Mouse (Mus musculus): ENCODE results near the gene Cdh23. TPM values are rescaled to one million over a fixed set of nuclear protein-coding genes. Genes with fewer than 3 reads are reported as not detected.

The Cdh23 gene
- polyA plus RNA-seq, 1 experiment from 2014 or later: 0.90 TPM

DNA sequence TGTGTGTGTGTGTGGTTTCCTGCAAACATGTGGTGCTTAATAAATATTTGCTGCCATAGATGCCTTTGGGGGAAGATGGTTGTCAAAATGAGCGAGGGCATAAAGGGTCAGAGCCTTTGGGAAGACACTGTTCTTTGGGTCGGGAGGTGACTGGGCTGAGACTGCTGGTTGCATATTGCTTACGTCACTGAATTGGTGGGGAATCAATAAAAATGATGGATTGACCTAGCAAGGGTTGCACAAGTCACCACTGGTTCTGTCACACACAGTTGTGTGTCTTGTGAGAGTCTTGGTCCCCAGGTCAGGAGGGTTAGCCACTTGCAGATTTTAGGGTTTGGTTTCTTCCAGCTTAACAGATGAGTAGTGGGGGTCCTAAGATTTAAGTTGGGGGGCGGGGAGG, 19.0 kb downstream of the Cdh23 start:
- Histone ChIP-seq H3K4me1 (no peaks in the 10 kb centered on the region), H3K27ac (no peak overlapping the region), H3K36me3 (no peaks in the 10 kb centered on the region), H3K27me3 (no peaks in the 10 kb centered on the region), H3K9ac (no peak overlapping the region), H3K9me3 (no peaks in the 10 kb centered on the region), H3K4me3 (no peak overlapping the region), H3K4me2 (replicated peaks) (no peak overlapping the region)
- no peak for ATAC-seq (ENCODE audit: insufficient number of reproducible peaks, insufficient read depth, low FRiP score, low TSS enrichment)
- WGBS: 77% methylated on average over 4 of the region's 4 CpGs

DNA sequence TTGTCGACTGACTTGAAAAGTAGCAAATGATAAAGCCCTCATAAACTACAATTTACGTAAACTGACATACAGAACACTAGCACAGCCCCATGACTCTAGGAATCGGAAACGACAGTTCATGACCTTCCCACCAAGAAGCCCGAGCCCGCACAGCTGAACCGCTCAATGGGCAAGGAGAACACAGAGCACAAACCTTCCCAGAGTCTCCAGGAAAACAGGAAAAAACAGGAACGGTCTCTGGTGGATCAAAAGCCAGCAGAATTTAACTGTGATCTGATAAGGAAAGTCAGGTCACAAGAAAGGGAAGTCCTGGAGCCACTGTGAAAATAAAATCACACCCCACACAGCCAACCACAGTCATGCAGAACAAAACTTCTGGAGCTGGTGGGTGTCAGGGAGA, 26.1 kb downstream of the Cdh23 start:
- Histone ChIP-seq H3K27me3 (no peaks in the 10 kb centered on the region), H3K4me3 (no peak overlapping the region), H3K9me3 (no peaks in the 10 kb centered on the region), H3K4me1 (no peaks in the 10 kb centered on the region), H3K9ac (no peak overlapping the region), H3K36me3 (no peaks in the 10 kb centered on the region), H3K27ac (no peak overlapping the region), H3K4me2 (replicated peaks) (no peak overlapping the region)
- ATAC-seq (ENCODE audit: insufficient number of reproducible peaks, insufficient read depth, low FRiP score, low TSS enrichment): no peak
- WGBS: 64% methylated on average over 8 of the region's 8 CpGs

GRCm38 (mm10) chr10:60668591-60668990, 27.7 kb downstream of the Cdh23 start:
- 89% methylated on average over 3 of the region's 3 CpGs for WGBS
- no peak overlapping the region for H3K9ac ChIP-seq
- H3K4me1 ChIP-seq: no peaks in the 10 kb centered on the region
- H3K36me3 ChIP-seq: no peaks in the 10 kb centered on the region
- no peak for ATAC-seq (ENCODE audit: insufficient number of reproducible peaks, insufficient read depth, low FRiP score, low TSS enrichment)
- no peaks in the 10 kb centered on the region for H3K9me3 ChIP-seq
- no peak overlapping the region for H3K27ac ChIP-seq
- H3K4me2 ChIP-seq (replicated peaks): no peak overlapping the region
- no peak overlapping the region for H3K4me3 ChIP-seq
- no peaks in the 10 kb centered on the region for H3K27me3 ChIP-seq

- Histone ChIP-seq H3K36me3 (no peaks in the 10 kb centered on the region), H3K27ac (no peak overlapping the region), H3K9me3 (no peaks in the 10 kb centered on the region), H3K4me2 (replicated peaks) (no peak overlapping the region), H3K9ac (no peak overlapping the region), H3K4me3 (no peak overlapping the region), H3K27me3 (no peaks in the 10 kb centered on the region), H3K4me1 (no peaks in the 10 kb centered on the region)
- ATAC-seq (ENCODE audit: insufficient number of reproducible peaks, insufficient read depth, low FRiP score, low TSS enrichment): no peak
- WGBS: 74% methylated on average over 9 of the region's 9 CpGs
Measured at GRCm38 (mm10) chr10:60660986-60661385, 35.3 kb downstream of the Cdh23 start.

- H3K27me3 ChIP-seq: no peaks in the 10 kb centered on the region
- whole genome bisulfite sequencing: 69% methylated on average over 15 of the region's 15 CpGs
- ATAC-seq (ENCODE audit: insufficient number of reproducible peaks, insufficient read depth, low FRiP score, low TSS enrichment): no peak
- H3K36me3 ChIP-seq: no peaks in the 10 kb centered on the region
- peaks cover 6% of the 10 kb centered on the region; the same call in 1 of the 2 replicates for H3K4me1 ChIP-seq
- no peak overlapping the region for H3K27ac ChIP-seq
- H3K9ac ChIP-seq: no peak overlapping the region
- no peaks in the 10 kb centered on the region for H3K9me3 ChIP-seq
- no peak overlapping the region for H3K4me3 ChIP-seq
- H3K4me2 ChIP-seq (replicated peaks): no peak overlapping the region
Measured at GRCm38 (mm10) chr10:60659450-60660020, 36.8 kb downstream of the Cdh23 start.

DNA sequence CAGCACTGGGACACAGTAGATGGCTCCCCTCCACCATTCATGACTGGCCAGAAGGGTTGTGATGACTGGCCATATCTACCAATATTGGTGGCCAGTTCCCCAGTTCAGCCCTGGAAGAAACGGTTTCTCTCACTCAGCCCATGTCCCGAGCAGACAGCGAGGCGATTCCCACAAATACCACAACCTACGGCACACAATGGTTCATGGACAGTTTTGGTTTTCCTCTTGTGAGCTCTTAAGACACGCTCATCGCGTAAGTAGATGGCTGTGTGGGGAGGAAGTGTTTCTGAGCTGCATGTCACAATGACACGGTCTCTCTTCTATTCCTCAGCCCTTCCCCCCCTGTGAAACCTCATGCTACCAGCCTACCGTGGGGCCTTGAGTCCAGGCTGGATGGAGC, 38.1 kb downstream of the Cdh23 start:
- Histone ChIP-seq H3K4me2 (replicated peaks) (no peak overlapping the region), H3K9me3 (no peaks in the 10 kb centered on the region), H3K36me3 (no peaks in the 10 kb centered on the region), H3K27me3 (no peaks in the 10 kb centered on the region), H3K9ac (no peak overlapping the region), H3K4me3 (no peak overlapping the region), H3K27ac (no peak overlapping the region), H3K4me1 (peaks cover 8% of the 10 kb centered on the region; the same call in 1 of the 2 replicates)
- WGBS: 90% methylated on average over 10 of the region's 10 CpGs
- no peak for ATAC-seq (ENCODE audit: insufficient number of reproducible peaks, insufficient read depth, low FRiP score, low TSS enrichment)

DNA sequence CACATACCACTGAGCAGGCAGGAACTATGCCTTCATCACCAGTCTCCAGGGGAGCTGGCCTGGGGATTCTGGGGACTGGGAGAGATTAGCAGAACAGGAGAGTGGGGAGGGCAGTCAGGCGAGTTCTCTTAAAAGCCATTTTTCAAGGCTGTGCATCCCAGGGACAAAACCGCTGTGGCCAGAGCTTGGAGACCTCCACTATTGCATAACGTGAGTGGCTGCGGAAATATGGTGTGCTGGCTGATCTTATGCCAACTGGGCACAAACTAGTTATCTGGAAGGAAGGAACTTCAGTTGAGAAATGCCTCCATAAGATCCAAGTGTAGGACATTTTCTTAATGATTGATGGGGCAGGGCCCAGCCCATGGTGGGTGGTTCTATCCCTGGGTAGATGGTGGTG, 42.6 kb downstream of the Cdh23 start:
- no peak for ATAC-seq (ENCODE audit: insufficient number of reproducible peaks, insufficient read depth, low FRiP score, low TSS enrichment)
- 79% methylated on average over 4 of the region's 4 CpGs for WGBS

DNA sequence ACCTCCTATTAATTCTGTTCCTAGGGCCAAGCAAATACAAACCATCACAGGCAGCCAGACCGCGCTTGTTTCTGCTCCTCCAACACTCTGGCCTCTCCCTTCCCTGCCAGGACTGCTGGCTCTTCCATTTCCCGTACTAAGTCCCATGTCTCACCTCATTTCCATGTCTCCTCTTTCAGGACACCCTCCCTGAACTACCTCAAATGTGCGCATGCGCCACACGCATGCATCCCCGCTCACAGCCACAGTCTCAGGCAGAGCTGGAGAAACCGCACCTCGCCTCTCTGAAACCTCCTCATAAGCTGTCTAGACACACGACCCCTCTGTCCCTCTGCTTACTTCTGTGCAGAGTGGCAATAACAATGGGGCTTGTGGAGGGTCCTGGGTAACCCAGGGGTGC, 43.2 kb downstream of the Cdh23 start:
- 85% methylated on average over 10 of the region's 10 CpGs for whole genome bisulfite sequencing
- ATAC-seq (ENCODE audit: insufficient number of reproducible peaks, insufficient read depth, low FRiP score, low TSS enrichment): no peak

More for the DNA sequence above, 42.6 kb downstream of the Cdh23 start:
- H3K9me3 ChIP-seq: no peaks in the 10 kb centered on the region
- H3K27ac ChIP-seq: no peak overlapping the region
- peaks cover 8% of the 10 kb centered on the region; the same call in 1 of the 2 replicates for H3K4me1 ChIP-seq
- no peak overlapping the region for H3K4me2 ChIP-seq (replicated peaks)
- H3K9ac ChIP-seq: no peak overlapping the region
- H3K4me3 ChIP-seq: no peak overlapping the region
- H3K27me3 ChIP-seq: no peaks in the 10 kb centered on the region
- H3K36me3 ChIP-seq: no peaks in the 10 kb centered on the region

DNA sequence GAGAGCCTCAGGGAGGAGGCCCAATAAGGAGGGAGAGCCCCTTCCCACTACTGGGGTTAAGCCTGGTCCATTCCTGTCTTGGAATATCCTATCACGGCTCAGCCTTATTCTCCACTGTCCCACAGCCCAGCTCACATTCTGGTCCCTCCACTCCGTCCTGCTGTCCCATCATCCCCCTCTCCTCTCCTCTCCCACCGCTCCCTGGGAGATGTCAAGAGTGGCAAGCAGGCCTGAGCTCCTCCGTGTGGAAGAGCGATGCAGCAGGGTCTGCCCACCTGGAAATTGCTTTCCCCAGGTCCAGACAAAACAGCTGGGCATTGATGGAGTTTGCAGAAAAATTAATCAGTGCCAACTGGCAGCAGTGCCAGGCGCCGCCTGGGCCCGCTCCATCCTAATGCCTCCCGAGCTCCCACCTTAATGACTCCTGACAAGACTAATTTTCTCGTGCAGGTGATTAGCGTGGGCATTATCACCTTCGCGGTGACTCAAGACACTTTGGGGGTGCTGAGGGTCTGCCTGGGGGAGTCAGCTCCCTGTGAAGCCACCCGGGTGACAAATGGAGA, 52.1 kb downstream of the Cdh23 start:
- H3K4me3 ChIP-seq: no peak overlapping the region
- H3K4me2 ChIP-seq (replicated peaks): no peak overlapping the region
- no peaks in the 10 kb centered on the region for H3K4me1 ChIP-seq
- no peak overlapping the region for H3K9ac ChIP-seq
- no peaks in the 10 kb centered on the region for H3K27me3 ChIP-seq
- H3K9me3 ChIP-seq: no peaks in the 10 kb centered on the region
- no peak overlapping the region for H3K27ac ChIP-seq
- no peak for ATAC-seq (ENCODE audit: insufficient number of reproducible peaks, insufficient read depth, low FRiP score, low TSS enrichment)
- H3K36me3 ChIP-seq: no peaks in the 10 kb centered on the region
- 69% methylated on average over 14 of the region's 14 CpGs for WGBS

More for the DNA sequence above, 43.2 kb downstream of the Cdh23 start:
- Histone ChIP-seq H3K36me3 (no peaks in the 10 kb centered on the region), H3K27ac (no peak overlapping the region), H3K4me1 (peaks cover 8% of the 10 kb centered on the region; the same call in 1 of the 2 replicates), H3K9ac (no peak overlapping the region), H3K4me2 (replicated peaks) (no peak overlapping the region), H3K9me3 (no peaks in the 10 kb centered on the region), H3K4me3 (no peak overlapping the region), H3K27me3 (no peaks in the 10 kb centered on the region)

DNA sequence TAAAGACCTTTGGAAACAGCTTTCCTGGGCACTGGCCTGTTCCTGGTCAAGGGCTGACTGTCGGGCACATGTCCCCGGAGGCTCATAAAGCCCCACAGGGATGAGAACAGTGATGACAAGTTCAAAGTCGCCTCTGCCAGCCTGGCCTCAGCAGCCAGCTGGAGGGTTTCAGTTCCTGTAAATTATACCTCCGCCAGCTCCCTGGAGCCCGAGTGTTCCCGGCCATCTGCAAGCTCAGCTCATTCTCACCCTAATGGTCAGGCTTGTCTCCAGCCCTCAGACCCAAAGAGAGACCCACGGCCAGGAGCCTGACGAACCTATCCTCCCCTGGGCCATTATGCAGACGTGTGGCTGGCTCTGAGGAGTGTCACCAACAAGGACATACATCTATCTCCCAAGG, 57.0 kb downstream of the Cdh23 start:
- WGBS: 60% methylated on average over 9 of the region's 9 CpGs
- Histone ChIP-seq H3K9ac (no peak overlapping the region), H3K4me3 (no peak overlapping the region), H3K9me3 (no peaks in the 10 kb centered on the region), H3K27ac (no peak overlapping the region), H3K4me1 (no peaks in the 10 kb centered on the region), H3K36me3 (no peaks in the 10 kb centered on the region), H3K4me2 (replicated peaks) (no peak overlapping the region), H3K27me3 (no peaks in the 10 kb centered on the region)
- no peak for ATAC-seq (ENCODE audit: insufficient number of reproducible peaks, insufficient read depth, low FRiP score, low TSS enrichment)

DNA sequence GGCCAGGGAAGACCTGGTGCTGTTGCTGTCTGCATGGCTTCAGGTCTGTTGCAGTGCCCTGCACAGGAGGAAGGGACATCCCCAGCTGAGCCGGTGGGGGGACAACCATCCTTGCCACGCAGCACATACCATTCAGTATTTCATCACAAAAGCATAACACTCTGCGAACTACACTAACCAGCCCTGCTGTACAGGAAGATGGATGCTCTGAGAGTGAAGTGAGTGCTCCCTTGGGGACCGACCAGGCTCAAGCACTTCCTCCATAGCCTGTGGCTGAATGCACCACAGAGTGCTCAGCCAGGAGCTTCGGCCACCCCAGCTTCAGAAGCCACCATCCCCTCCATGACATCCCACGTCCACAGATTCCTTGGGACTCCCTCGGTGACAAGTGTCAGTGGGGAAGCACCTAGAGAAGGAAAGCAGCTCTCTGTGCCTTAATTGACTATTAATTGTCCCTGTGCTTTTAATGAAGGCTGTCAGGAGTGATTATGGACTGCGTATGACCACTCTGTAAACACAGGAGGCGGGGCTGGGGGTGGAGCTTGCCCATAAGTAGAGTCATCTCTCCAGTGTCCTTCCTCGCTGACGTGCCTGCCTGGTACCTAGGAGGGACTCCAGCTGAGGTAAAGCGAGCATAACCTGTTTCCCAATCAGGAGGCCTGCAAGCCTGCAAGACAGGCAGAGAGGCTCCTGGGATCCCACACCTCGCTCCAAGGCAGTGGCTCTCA, 60.6 kb downstream of the Cdh23 start:
- no peaks in the 10 kb centered on the region for H3K9me3 ChIP-seq
- ATAC-seq (ENCODE audit: insufficient number of reproducible peaks, insufficient read depth, low FRiP score, low TSS enrichment): no peak
- no peaks in the 10 kb centered on the region for H3K4me1 ChIP-seq
- no peak overlapping the region for H3K4me2 ChIP-seq (replicated peaks)
- no peak overlapping the region for H3K4me3 ChIP-seq
- 21% methylated on average over 13 of the region's 13 CpGs for whole genome bisulfite sequencing
- no peak overlapping the region for H3K27ac ChIP-seq
- no peaks in the 10 kb centered on the region for H3K27me3 ChIP-seq
- no peak overlapping the region for H3K9ac ChIP-seq
- H3K36me3 ChIP-seq: no peaks in the 10 kb centered on the region

DNA sequence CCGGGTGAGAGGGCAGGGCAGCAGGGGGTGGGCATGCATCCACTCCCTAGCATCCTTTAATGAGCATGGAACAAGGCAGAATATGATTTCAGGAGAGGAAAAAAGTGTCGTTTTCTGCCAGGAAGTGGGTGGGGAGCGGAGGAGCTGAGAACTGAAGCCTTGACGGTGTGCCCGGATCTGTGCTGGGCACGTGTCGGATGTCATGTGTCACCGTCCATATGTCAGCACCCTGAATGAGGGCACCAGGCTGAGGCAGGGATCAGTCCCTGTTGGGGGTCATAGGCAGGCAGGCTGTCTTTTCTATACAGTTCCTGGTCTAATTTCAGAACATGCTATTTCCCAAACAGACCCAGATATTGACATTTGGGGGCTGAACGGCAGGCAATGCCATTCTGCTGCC, 61.9 kb downstream of the Cdh23 start:
- no peak for ATAC-seq (ENCODE audit: insufficient number of reproducible peaks, insufficient read depth, low FRiP score, low TSS enrichment)

More for the DNA sequence above, 61.9 kb downstream of the Cdh23 start:
- Histone ChIP-seq H3K27me3 (no peaks in the 10 kb centered on the region), H3K4me1 (no peaks in the 10 kb centered on the region), H3K4me2 (replicated peaks) (no peak overlapping the region), H3K27ac (no peak overlapping the region), H3K36me3 (no peaks in the 10 kb centered on the region), H3K4me3 (no peak overlapping the region), H3K9me3 (peaks cover 9% of the 10 kb centered on the region), H3K9ac (no peak overlapping the region)
- 74% methylated on average over 9 of the region's 9 CpGs for WGBS
